Comparison of ENCODE assay signal across 9 mouse cellular contexts in genomic region chr11:5239706-5240690, GRCm38 (mm10). TPM values are rescaled to one million over a fixed set of nuclear protein-coding genes. Genes with fewer than 3 reads are reported as not detected.
DNase-seq lines count a peak whose midpoint lies in the region; ATAC-seq lines count a peak whose summit lies in the region.
"Had no signal": no experiment of that assay in that cellular context is flagged by ENCODE, and none has a peak within 500 bp of the region (broad histone marks: within the 10 kb centered on the region; RNA-seq: fewer than 3 reads in every experiment).

No protein-coding gene starts in this region.

- 7% methylated on average over 10 of the region's 10 CpGs for WGBS in kidney, embryonic 15.5 days
- WGBS in embryonic facial prominence, embryonic 14.5 days = 5% methylated on average over 10 of the region's 10 CpGs
- WGBS in liver, embryonic 15.5 days (ENCODE audit: insufficient replicate concordance) = 20% methylated on average over 10 of the region's 10 CpGs
- 6% methylated on average over 10 of the region's 10 CpGs for WGBS in stomach, embryonic 14.5 days

- no peak for DNase-seq in kidney, adult 9 months
- DNase-seq in embryonic facial prominence, embryonic 14.5 days (ENCODE audit: low spot score) = peak; percentile 89
- DNase-seq in cerebellum, adult 18-20 months = no peak
- DNase-seq in gastrocnemius, postnatal 25 days = no peak
- DNase-seq in layer of hippocampus, postnatal 36 days = no peak

- ATAC-seq in kidney, embryonic 15.5 days (replicated peaks; ENCODE audit: low FRiP score) = peak; percentile 75
- ATAC-seq in embryonic facial prominence, embryonic 14.5 days (ENCODE audit: low read depth) = peak; percentile 82
- ATAC-seq in liver, embryonic 15.5 days (ENCODE audit: insufficient read depth) = peak; percentile 69
- peak; percentile 80 for ATAC-seq in stomach, embryonic 14.5 days (ENCODE audit: insufficient number of reproducible peaks, insufficient read depth, low FRiP score, low read depth)

- H3K4me2 ChIP-seq in kidney, embryonic 15.5 days = peak overlapping the region; percentile 38
- H3K4me2 ChIP-seq in embryonic facial prominence, embryonic 14.5 days (ENCODE audit: low read depth, low read length) = peak overlapping the region; percentile 13
- H3K4me2 ChIP-seq in liver, embryonic 15.5 days = no peak overlapping the region
- H3K4me2 ChIP-seq in stomach, embryonic 14.5 days (replicated peaks; ENCODE audit: low read depth, low read length) = no peak overlapping the region; the same call in 1 of the 2 replicates

- H3K27me3 ChIP-seq in kidney, embryonic 15.5 days = no peaks in the 10 kb centered on the region
- no peaks in the 10 kb centered on the region for H3K27me3 ChIP-seq in embryonic facial prominence, embryonic 14.5 days (replicated peaks; ENCODE audit: control insufficient read depth, insufficient read depth, low read length)
- H3K27me3 ChIP-seq in liver, embryonic 15.5 days = no peaks in the 10 kb centered on the region
- no peaks in the 10 kb centered on the region for H3K27me3 ChIP-seq in stomach, embryonic 14.5 days (ENCODE audit: control insufficient read depth, insufficient read depth, low read length)
- H3K27me3 ChIP-seq: Patski had no signal

- H3K9me3 ChIP-seq in kidney, embryonic 15.5 days (replicated peaks) = no peaks in the 10 kb centered on the region
- no peaks in the 10 kb centered on the region for H3K9me3 ChIP-seq in embryonic facial prominence, embryonic 14.5 days (ENCODE audit: control insufficient read depth, low read length)
- no peaks in the 10 kb centered on the region for H3K9me3 ChIP-seq in liver, embryonic 15.5 days (replicated peaks)
- no peaks in the 10 kb centered on the region for H3K9me3 ChIP-seq in stomach, embryonic 14.5 days (ENCODE audit: control insufficient read depth, low read depth, low read length)

- H3K4me3 ChIP-seq in kidney, embryonic 15.5 days (replicated peaks) = no peak overlapping the region
- H3K4me3 ChIP-seq in embryonic facial prominence, embryonic 14.5 days (ENCODE audit: low read depth, low read length) = no peak overlapping the region
- no peak overlapping the region for H3K4me3 ChIP-seq in liver, embryonic 15.5 days (replicated peaks)
- no peak overlapping the region for H3K4me3 ChIP-seq in stomach, embryonic 14.5 days (ENCODE audit: low read depth, low read length)

- H3K27ac ChIP-seq in kidney, embryonic 15.5 days = peak overlapping the region; percentile 90
- peak overlapping the region; percentile 80 for H3K27ac ChIP-seq in embryonic facial prominence, embryonic 14.5 days (replicated peaks; ENCODE audit: low read depth, low read length)
- no peak overlapping the region for H3K27ac ChIP-seq in liver, embryonic 15.5 days (replicated peaks)
- peak overlapping the region; percentile 60 for H3K27ac ChIP-seq in stomach, embryonic 14.5 days (ENCODE audit: low read length)

- no peak overlapping the region for H3K9ac ChIP-seq in kidney, embryonic 15.5 days
- 0 out of 2 replicates have a peak overlapping the region, but pooled peaks have one; percentile 19 for H3K9ac ChIP-seq in embryonic facial prominence, embryonic 14.5 days (ENCODE audit: low read depth, low read length)
- H3K9ac ChIP-seq in liver, embryonic 15.5 days = no peak overlapping the region
- no peak overlapping the region for H3K9ac ChIP-seq in stomach, embryonic 14.5 days (replicated peaks; ENCODE audit: low read depth, low read length)

- peaks cover 48% of the 10 kb centered on the region for H3K4me1 ChIP-seq in kidney, embryonic 15.5 days
- peaks cover 44% of the 10 kb centered on the region for H3K4me1 ChIP-seq in embryonic facial prominence, embryonic 14.5 days (ENCODE audit: control insufficient read depth, insufficient read depth, low read length)
- peaks cover 23% of the 10 kb centered on the region for H3K4me1 ChIP-seq in liver, embryonic 15.5 days (replicated peaks)
- peaks cover 44% of the 10 kb centered on the region for H3K4me1 ChIP-seq in stomach, embryonic 14.5 days (ENCODE audit: control insufficient read depth, insufficient read depth, low read length)

- peaks cover 41% of the 10 kb centered on the region for H3K36me3 ChIP-seq in kidney, embryonic 15.5 days
- peaks cover 31% of the 10 kb centered on the region for H3K36me3 ChIP-seq in embryonic facial prominence, embryonic 14.5 days (ENCODE audit: control insufficient read depth, insufficient read depth, low read length)
- no peaks in the 10 kb centered on the region for H3K36me3 ChIP-seq in liver, embryonic 15.5 days (replicated peaks)
- H3K36me3 ChIP-seq in stomach, embryonic 14.5 days (ENCODE audit: control insufficient read depth, insufficient read depth, low read length) = peaks cover 11% of the 10 kb centered on the region

RNA-seq across cellular contexts. Expression of gene Kremen1, which starts 21.4 kb away (rescaled TPM):
- polyA plus RNA-seq in kidney, embryonic 15.5 days (2015; fragmentation: Nextera tagmentation; extraction: Ambion mirVana) = 21.8 and 22.9 TPM in 2 replicates
- polyA plus RNA-seq in embryonic facial prominence, embryonic 14.5 days (2014; fragmentation: Nextera tagmentation; extraction: Ambion mirVana) = 24.1 and 26.7 TPM in 2 replicates
- 1.9 and 2.0 TPM in 2 replicates for polyA plus RNA-seq in liver, embryonic 15.5 days (2015; fragmentation: Nextera tagmentation; extraction: Ambion mirVana)
- polyA plus RNA-seq in stomach, embryonic 14.5 days (2014; fragmentation: Nextera tagmentation; extraction: Ambion mirVana) = 16.1 and 17.4 TPM in 2 replicates
- total RNA-seq in gastrocnemius, postnatal 25 days (2021) = 10 to 100 TPM; 35.0 to 47.6 TPM
- 10 to 100 TPM; 13.1 to 14.6 TPM for total RNA-seq in layer of hippocampus, postnatal 36 days (2021)

Comparison
In these comparisons a context has a peak if more than half of its experiments do, and no peak if none do; other contexts are left out.
1. H3K4me2 ChIP-seq: peak in kidney, embryonic 15.5 days (single experiment) and embryonic facial prominence, embryonic 14.5 days (single experiment); none in liver, embryonic 15.5 days (single experiment) and stomach, embryonic 14.5 days (single experiment).
2. Peak in every context shown above with its lines, with median percentiles within 50 percentile points of each other: ATAC-seq.